Mouse (Mus musculus): ENCODE data around the gene Ift57. TPM values are rescaled to one million over a fixed set of nuclear protein-coding genes. Genes with fewer than 3 reads are reported as not detected.

Ift57 gene
- polyA plus RNA-seq (2014; fragmentation: Nextera tagmentation; extraction: Ambion mirVana): 26.0 and 27.1 TPM in 2 replicates

GRCm38 (mm10) chr16:49698620-49699525 is at the start of gene Ift57:
Ift57 (plus strand) TSS chr16:49699233.
- no peaks in the 10 kb centered on the region for H3K27me3 ChIP-seq (ENCODE audit: control insufficient read depth, insufficient read depth, low read length)
- H3K4me1 ChIP-seq (ENCODE audit: control insufficient read depth, insufficient read depth, low read length): peaks cover 3% of the 10 kb centered on the region; the same call in 1 of the 2 replicates
- 3% methylated on average over 53 of the region's 53 CpGs for WGBS
- peak within 1 kb of the TSS; percentile 76 for H3K4me3 ChIP-seq (ENCODE audit: low read depth, low read length)
- H3K4me2 ChIP-seq (ENCODE audit: low read depth): peak within 1 kb of the TSS; percentile 77
- no peaks in the 10 kb centered on the region for H3K36me3 ChIP-seq (ENCODE audit: control insufficient read depth, insufficient read depth, low read length)
- peak; percentile 100 for ATAC-seq (ENCODE audit: insufficient read depth, low FRiP score, low TSS enrichment)
- peak within 1 kb of the TSS; percentile 75 for H3K9ac ChIP-seq (ENCODE audit: low read length)
- DNase-seq (ENCODE audit: low spot score): peak; percentile 98
- 0 out of 2 replicates have a peak within 1 kb of the TSS, but pooled peaks have one; percentile 17 for H3K27ac ChIP-seq (ENCODE audit: low read depth, low read length)
- H3K9me3 ChIP-seq (ENCODE audit: control insufficient read depth, low read length): no peaks in the 10 kb centered on the region

- Histone ChIP-seq H3K4me2 (ENCODE audit: low read depth) (no peak overlapping the region), H3K27ac (ENCODE audit: low read depth, low read length) (no peak overlapping the region), H3K9me3 (ENCODE audit: control insufficient read depth, low read length) (no peaks in the 10 kb centered on the region), H3K4me1 (ENCODE audit: control insufficient read depth, insufficient read depth, low read length) (no peaks in the 10 kb centered on the region), H3K4me3 (ENCODE audit: low read depth, low read length) (no peak overlapping the region), H3K9ac (ENCODE audit: low read length) (no peak overlapping the region), H3K36me3 (ENCODE audit: control insufficient read depth, insufficient read depth, low read length) (no peaks in the 10 kb centered on the region), H3K27me3 (ENCODE audit: control insufficient read depth, insufficient read depth, low read length) (no peaks in the 10 kb centered on the region)
- WGBS: 88% methylated on average over 4 of the region's 4 CpGs
- ATAC-seq (ENCODE audit: insufficient read depth, low FRiP score, low TSS enrichment) (no peak), DNase-seq (ENCODE audit: low spot score) (no peak)
Observed at GRCm38 (mm10) chr16:49657182-49657581, 41.9 kb upstream of the Ift57 start.

DNA sequence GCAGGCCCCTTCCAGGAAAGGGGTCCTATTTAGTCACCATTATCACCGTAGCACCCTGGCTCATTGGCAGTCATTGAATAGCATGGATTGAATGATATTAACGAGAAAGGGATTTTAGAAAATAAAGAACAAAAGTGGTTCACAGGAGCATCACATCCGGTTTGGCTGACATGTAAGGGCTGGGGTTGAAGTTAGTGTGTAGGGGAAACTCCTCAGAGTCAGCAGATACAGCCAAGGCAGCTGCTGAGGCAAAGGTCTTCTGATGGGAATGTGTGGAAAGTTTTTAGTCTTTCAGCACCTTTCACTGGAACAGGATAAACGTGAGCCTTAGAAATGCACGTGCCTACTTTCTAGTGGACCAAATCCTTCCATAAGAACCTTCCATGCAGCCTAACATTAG is 41.0 kb upstream of the Ift57 start:
- Histone ChIP-seq H3K9ac (ENCODE audit: low read length) (no peak overlapping the region), H3K27ac (ENCODE audit: low read depth, low read length) (no peak overlapping the region), H3K4me3 (ENCODE audit: low read depth, low read length) (no peak overlapping the region), H3K27me3 (ENCODE audit: control insufficient read depth, insufficient read depth, low read length) (no peaks in the 10 kb centered on the region), H3K4me2 (ENCODE audit: low read depth) (no peak overlapping the region), H3K9me3 (ENCODE audit: control insufficient read depth, low read length) (no peaks in the 10 kb centered on the region), H3K4me1 (ENCODE audit: control insufficient read depth, insufficient read depth, low read length) (no peaks in the 10 kb centered on the region), H3K36me3 (ENCODE audit: control insufficient read depth, insufficient read depth, low read length) (no peaks in the 10 kb centered on the region)
- ATAC-seq (ENCODE audit: insufficient read depth, low FRiP score, low TSS enrichment): no peak
- WGBS: 87% methylated on average over 5 of the region's 5 CpGs
- no peak for DNase-seq (ENCODE audit: low spot score)

DNA sequence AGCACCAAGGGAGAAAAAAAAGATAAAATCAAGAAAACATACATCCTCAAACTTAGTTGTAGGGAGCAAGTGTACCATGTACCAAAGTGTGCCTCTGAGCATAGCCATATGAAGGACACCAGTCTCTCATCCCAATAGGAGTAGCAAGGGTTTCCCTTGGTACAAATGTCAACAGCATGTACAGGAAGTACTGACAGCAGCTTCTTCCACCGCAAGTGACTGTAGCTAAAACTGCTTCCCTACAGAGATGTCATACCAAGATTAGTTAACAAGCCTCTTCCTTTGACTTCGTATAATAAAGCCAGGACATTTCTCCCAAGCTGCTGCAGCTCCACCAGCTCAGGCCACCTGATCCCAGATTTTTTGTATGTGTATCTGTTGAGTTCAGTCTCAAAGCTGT is 39.9 kb upstream of the Ift57 start:
- no peak for ATAC-seq (ENCODE audit: insufficient read depth, low FRiP score, low TSS enrichment)
- Histone ChIP-seq H3K27ac (ENCODE audit: low read depth, low read length) (no peak overlapping the region), H3K9me3 (ENCODE audit: control insufficient read depth, low read length) (no peaks in the 10 kb centered on the region), H3K27me3 (ENCODE audit: control insufficient read depth, insufficient read depth, low read length) (no peaks in the 10 kb centered on the region), H3K4me1 (ENCODE audit: control insufficient read depth, insufficient read depth, low read length) (no peaks in the 10 kb centered on the region), H3K4me3 (ENCODE audit: low read depth, low read length) (no peak overlapping the region), H3K4me2 (ENCODE audit: low read depth) (no peak overlapping the region), H3K36me3 (ENCODE audit: control insufficient read depth, insufficient read depth, low read length) (no peaks in the 10 kb centered on the region), H3K9ac (ENCODE audit: low read length) (no peak overlapping the region)
- 77% methylated on average over 2 of the region's 2 CpGs for WGBS
- DNase-seq (ENCODE audit: low spot score): no peak

DNA sequence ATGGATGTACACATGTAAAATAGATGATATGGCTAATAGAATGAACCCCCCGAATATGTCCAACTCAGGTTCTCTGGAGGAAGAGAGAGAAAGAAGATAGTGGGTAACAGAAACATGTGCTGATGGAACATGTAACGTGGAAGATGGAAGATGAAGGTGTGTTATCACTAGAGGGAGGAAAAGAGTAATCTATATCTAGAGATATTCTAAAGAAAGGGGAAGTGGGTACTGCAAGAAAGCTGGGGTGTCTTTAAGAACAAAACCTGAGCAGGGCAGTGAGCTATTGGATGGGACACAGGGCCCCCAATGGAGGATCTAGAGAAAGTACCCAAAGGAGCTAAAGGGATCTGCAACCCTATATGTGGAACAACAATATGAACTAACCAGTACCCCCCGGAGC is 38.9 kb upstream of the Ift57 start:
- no peak overlapping the region for H3K4me3 ChIP-seq (ENCODE audit: low read depth, low read length)
- H3K4me2 ChIP-seq (ENCODE audit: low read depth): no peak overlapping the region
- 93% methylated on average over 3 of the region's 3 CpGs for WGBS
- DNase-seq (ENCODE audit: low spot score) (no peak), ATAC-seq (ENCODE audit: insufficient read depth, low FRiP score, low TSS enrichment) (no peak)
- H3K9me3 ChIP-seq (ENCODE audit: control insufficient read depth, low read length): no peaks in the 10 kb centered on the region
- H3K9ac ChIP-seq (ENCODE audit: low read length): no peak overlapping the region
- H3K36me3 ChIP-seq (ENCODE audit: control insufficient read depth, insufficient read depth, low read length): no peaks in the 10 kb centered on the region
- H3K27me3 ChIP-seq (ENCODE audit: control insufficient read depth, insufficient read depth, low read length): no peaks in the 10 kb centered on the region
- no peak overlapping the region for H3K27ac ChIP-seq (ENCODE audit: low read depth, low read length)
- H3K4me1 ChIP-seq (ENCODE audit: control insufficient read depth, insufficient read depth, low read length): no peaks in the 10 kb centered on the region

DNA sequence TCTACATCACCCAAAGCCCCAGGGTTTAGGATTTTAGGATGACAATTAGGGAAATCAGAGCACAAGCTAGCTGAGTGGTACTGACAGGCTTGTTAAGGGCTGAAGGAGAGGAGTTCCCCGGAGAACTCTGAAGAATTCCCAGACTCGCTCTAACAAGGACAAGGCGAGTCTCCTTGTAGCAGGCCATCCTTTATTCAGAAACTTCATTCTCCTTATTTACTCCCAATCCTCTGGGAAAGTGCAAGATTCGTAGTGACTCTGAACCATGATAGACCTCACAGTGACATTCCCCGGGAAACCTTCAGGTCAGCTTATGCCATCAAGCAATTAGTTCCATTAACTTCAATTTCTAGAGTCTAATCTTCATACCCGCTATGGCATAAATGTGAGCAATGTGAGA is 36.8 kb upstream of the Ift57 start:
- DNase-seq (ENCODE audit: low spot score): no peak
- no peaks in the 10 kb centered on the region for H3K4me1 ChIP-seq (ENCODE audit: control insufficient read depth, insufficient read depth, low read length)
- no peak overlapping the region for H3K4me2 ChIP-seq (ENCODE audit: low read depth)
- WGBS: 94% methylated on average over 6 of the region's 6 CpGs
- H3K36me3 ChIP-seq (ENCODE audit: control insufficient read depth, insufficient read depth, low read length): no peaks in the 10 kb centered on the region
- ATAC-seq (ENCODE audit: insufficient read depth, low FRiP score, low TSS enrichment): no peak
- no peaks in the 10 kb centered on the region for H3K27me3 ChIP-seq (ENCODE audit: control insufficient read depth, insufficient read depth, low read length)
- H3K9me3 ChIP-seq (ENCODE audit: control insufficient read depth, low read length): no peaks in the 10 kb centered on the region
- no peak overlapping the region for H3K9ac ChIP-seq (ENCODE audit: low read length)
- H3K27ac ChIP-seq (ENCODE audit: low read depth, low read length): no peak overlapping the region
- H3K4me3 ChIP-seq (ENCODE audit: low read depth, low read length): no peak overlapping the region

- Histone ChIP-seq H3K36me3 (ENCODE audit: control insufficient read depth, insufficient read depth, low read length) (no peaks in the 10 kb centered on the region), H3K4me2 (ENCODE audit: low read depth) (no peak overlapping the region), H3K27ac (ENCODE audit: low read depth, low read length) (no peak overlapping the region), H3K4me1 (ENCODE audit: control insufficient read depth, insufficient read depth, low read length) (no peaks in the 10 kb centered on the region), H3K4me3 (ENCODE audit: low read depth, low read length) (no peak overlapping the region), H3K9ac (ENCODE audit: low read length) (no peak overlapping the region), H3K9me3 (ENCODE audit: control insufficient read depth, low read length) (no peaks in the 10 kb centered on the region), H3K27me3 (ENCODE audit: control insufficient read depth, insufficient read depth, low read length) (no peaks in the 10 kb centered on the region)
- ATAC-seq (ENCODE audit: insufficient read depth, low FRiP score, low TSS enrichment) (no peak), DNase-seq (ENCODE audit: low spot score) (no peak)
- 90% methylated on average over 7 of the region's 7 CpGs for WGBS
Observed at GRCm38 (mm10) chr16:49664677-49665076, 34.4 kb upstream of the Ift57 start.

DNA sequence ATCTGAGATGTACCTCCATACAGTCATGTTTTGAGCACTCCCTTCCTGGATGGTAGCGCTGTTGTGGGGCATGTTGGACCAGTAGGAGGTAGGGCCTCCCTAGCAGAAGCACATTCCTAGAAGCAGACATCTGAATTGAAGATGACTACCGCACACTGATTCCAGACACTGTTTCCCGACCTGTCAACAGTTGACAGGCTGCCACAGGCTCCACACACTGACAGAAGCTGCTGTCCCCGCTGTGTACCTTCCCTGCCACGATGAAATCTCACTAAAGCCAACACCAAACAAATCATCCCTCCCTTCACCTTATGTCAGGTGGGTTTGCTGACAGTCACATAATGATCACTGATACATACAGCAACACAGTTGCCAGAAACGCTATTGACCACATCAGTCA is 19.4 kb upstream of the Ift57 start:
- ATAC-seq (ENCODE audit: insufficient read depth, low FRiP score, low TSS enrichment) (no peak), DNase-seq (ENCODE audit: low spot score) (no peak)
- no peak overlapping the region for H3K4me3 ChIP-seq (ENCODE audit: low read depth, low read length)
- no peaks in the 10 kb centered on the region for H3K36me3 ChIP-seq (ENCODE audit: control insufficient read depth, insufficient read depth, low read length)
- no peaks in the 10 kb centered on the region for H3K27me3 ChIP-seq (ENCODE audit: control insufficient read depth, insufficient read depth, low read length)
- H3K4me2 ChIP-seq (ENCODE audit: low read depth): no peak overlapping the region
- H3K4me1 ChIP-seq (ENCODE audit: control insufficient read depth, insufficient read depth, low read length): no peaks in the 10 kb centered on the region
- no peaks in the 10 kb centered on the region for H3K9me3 ChIP-seq (ENCODE audit: control insufficient read depth, low read length)
- H3K27ac ChIP-seq (ENCODE audit: low read depth, low read length): no peak overlapping the region
- 89% methylated on average over 6 of the region's 6 CpGs for WGBS
- no peak overlapping the region for H3K9ac ChIP-seq (ENCODE audit: low read length)

DNA sequence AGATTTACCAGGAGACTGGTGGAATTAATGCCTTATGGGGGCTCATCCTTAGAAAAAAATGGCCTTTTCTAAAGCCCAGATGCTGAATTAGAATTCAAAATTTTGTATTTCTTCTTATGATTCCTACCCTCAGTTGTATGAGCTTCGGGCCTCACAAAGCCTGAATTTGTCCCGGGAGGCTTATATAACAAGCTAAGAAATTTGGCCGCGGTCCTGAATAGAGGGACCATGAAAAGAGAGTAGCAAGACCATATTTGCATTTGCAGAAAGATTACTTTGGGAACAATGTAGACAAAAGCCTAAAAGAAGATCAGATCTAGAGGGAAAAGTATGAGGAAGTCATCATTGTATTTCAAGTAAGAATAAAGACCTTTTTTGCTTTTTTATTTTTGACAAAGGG is 14.1 kb upstream of the Ift57 start:
- Histone ChIP-seq H3K27me3 (ENCODE audit: control insufficient read depth, insufficient read depth, low read length) (no peaks in the 10 kb centered on the region), H3K4me1 (ENCODE audit: control insufficient read depth, insufficient read depth, low read length) (no peaks in the 10 kb centered on the region), H3K36me3 (ENCODE audit: control insufficient read depth, insufficient read depth, low read length) (no peaks in the 10 kb centered on the region), H3K4me3 (ENCODE audit: low read depth, low read length) (no peak overlapping the region), H3K27ac (ENCODE audit: low read depth, low read length) (no peak overlapping the region), H3K9ac (ENCODE audit: low read length) (no peak overlapping the region), H3K9me3 (ENCODE audit: control insufficient read depth, low read length) (no peaks in the 10 kb centered on the region), H3K4me2 (ENCODE audit: low read depth) (no peak overlapping the region)
- no peak for DNase-seq (ENCODE audit: low spot score)
- WGBS: 69% methylated on average over 4 of the region's 4 CpGs
- no peak for ATAC-seq (ENCODE audit: insufficient read depth, low FRiP score, low TSS enrichment)

Measured in neural tube, embryonic 11.5 days (tissue).